Mouse (Mus musculus) ES-E14 (cell line): ENCODE results near the gene Gm10271. TPM values are rescaled to one million over a fixed set of nuclear protein-coding genes. Genes with fewer than 3 reads are reported as not detected.

Experiments used
- DNase-seq: peaks from one replicate; pipeline ENCODE4 v3.0.0-alpha.2; 2013; ENCODE audit warnings: low read depth, low spot score
- H3K27ac ChIP-seq: 2 replicates; pipeline ENCODE4 v1.5.1; 2012; ENCODE audit warnings: low read depth, mild to moderate bottlenecking, low read length, moderate library complexity, mixed read lengths; ENCODE audit not compliant: poor library complexity, insufficient read depth, severe bottlenecking
- H3K36me3 ChIP-seq: 2 replicates; pipeline ENCODE4 v1.6.1; 2012; ENCODE audit warnings: mild to moderate bottlenecking, low read length, moderate library complexity, mixed read lengths; ENCODE audit not compliant: control insufficient read depth, poor library complexity, insufficient read depth, severe bottlenecking
- H3K4me1 ChIP-seq, 2 experiments: fragments of 150-350 bp in 1 of 2; sonication (generic) in 1 of 2; 2 replicates each; pipeline ENCODE4 v1.6.1; 2012; ENCODE audit warnings: low read length in 2 of 2, mild to moderate bottlenecking in 1 of 2, mixed read lengths in 1 of 2; ENCODE audit not compliant: control insufficient read depth in 2 of 2, insufficient read depth in 2 of 2, poor library complexity in 1 of 2
- H3K4me3 ChIP-seq, 2 experiments: fragments of 150-350 bp in 1 of 2; sonication (generic) in 1 of 2; 2 replicates each; pipeline ENCODE4 v1.5.1; 2012; ENCODE audit warnings: low read length in 2 of 2, low read depth in 1 of 2, mild to moderate bottlenecking in 1 of 2, mixed read lengths in 1 of 2; ENCODE audit not compliant: insufficient read depth in 1 of 2, poor library complexity in 1 of 2, severe bottlenecking in 1 of 2
- H3K9ac ChIP-seq: 2 replicates; pipeline ENCODE4 v1.6.1; 2012; ENCODE audit warnings: low read depth, mild to moderate bottlenecking, low read length, mixed read lengths; ENCODE audit not compliant: poor library complexity, insufficient read depth, severe bottlenecking
- H3K9me3 ChIP-seq: fragments of 150-350 bp; sonication (generic); 2 replicates; pipeline ENCODE4 v1.6.1; 2012; ENCODE audit warnings: low read depth, mild to moderate bottlenecking, low read length; ENCODE audit not compliant: control insufficient read depth, insufficient read depth
- CHD2 ChIP-seq: IDR thresholded peaks from 2 replicates; pipeline ENCODE4 v1.6.1; 2014; ENCODE audit warnings: mild to moderate bottlenecking, low read depth, low read length, inconsistent platforms
- HCFC1 ChIP-seq: IDR thresholded peaks from 2 replicates; pipeline ENCODE4 v1.6.1; 2012; ENCODE audit warnings: low read length, inconsistent platforms, borderline replicate concordance; ENCODE audit not compliant: insufficient read depth
- MAFK ChIP-seq: IDR thresholded peaks from 2 replicates; pipeline ENCODE4 v1.6.1; 2014; ENCODE audit warnings: mild to moderate bottlenecking, low read depth, low read length, inconsistent platforms; ENCODE audit not compliant: insufficient read depth
- ZC3H11A ChIP-seq: IDR thresholded peaks from 2 replicates; pipeline ENCODE4 v1.6.1; 2012; ENCODE audit warnings: low read depth, mild to moderate bottlenecking, inconsistent platforms, low read length, borderline replicate concordance
- ZNF384 ChIP-seq: IDR thresholded peaks from 2 replicates; pipeline ENCODE4 v1.6.1; 2012; ENCODE audit warnings: low read depth, low read length, inconsistent platforms
- in situ Hi-C, 2 experiments: fragments of 600-800 bp; cut with MboI; formaldehyde crosslinking; loops; one replicate each; pipeline ENCODE4 v1.15.1; 2025; ENCODE audit warnings: low sequenced_read_pairs in 2 of 2, inconsistent platforms in 1 of 2; ENCODE audit not compliant: unreplicated experiment in 2 of 2
- total RNA-seq: library from RNA; depleted of rRNA; stranded (reverse); fragments of 300-350 nt; gene quantifications from 2 replicates; pipeline ENCODE4 v1.2.3, GENCODE M21; 2012

Gene Gm10271
- total RNA-seq, 1 experiment: not detected

DNA sequence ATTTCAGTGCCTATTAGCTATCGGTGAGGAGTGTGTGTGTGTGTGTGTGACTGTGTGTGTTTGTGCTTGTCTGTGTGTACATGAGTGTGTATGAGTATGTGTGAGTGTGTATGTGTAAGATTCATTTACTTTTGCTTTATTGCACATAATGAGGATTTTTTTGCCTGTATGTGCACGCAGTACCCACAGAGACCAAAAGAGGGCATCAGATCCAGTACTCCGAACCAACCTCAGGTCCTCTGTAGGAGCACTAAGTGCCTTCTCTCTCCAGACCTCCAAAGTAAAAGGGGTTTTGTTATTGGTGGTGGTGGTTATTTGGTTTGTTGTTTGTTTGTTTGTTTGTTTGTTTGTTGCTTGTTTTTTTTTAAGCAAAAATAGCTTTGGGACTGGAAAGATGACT, 8.5 kb upstream of the Gm10271 start:
- no peak overlapping the region for H3K4me3 ChIP-seq
- no peaks in the 10 kb centered on the region; a peak in 2 of 4 replicates for H3K4me1 ChIP-seq
- no peaks in the 10 kb centered on the region for H3K36me3 ChIP-seq
- TF ChIP-seq ZC3H11A (0 out of 2 replicates have a peak, but pooled peaks have one; percentile 11), MAFK (no peak)
- peak; percentile 34 for DNase-seq
- in situ Hi-C loops: no loop called here
- H3K9me3 ChIP-seq: no peaks in the 10 kb centered on the region
- H3K27ac ChIP-seq: no peak overlapping the region
- no peak overlapping the region for H3K9ac ChIP-seq

DNA sequence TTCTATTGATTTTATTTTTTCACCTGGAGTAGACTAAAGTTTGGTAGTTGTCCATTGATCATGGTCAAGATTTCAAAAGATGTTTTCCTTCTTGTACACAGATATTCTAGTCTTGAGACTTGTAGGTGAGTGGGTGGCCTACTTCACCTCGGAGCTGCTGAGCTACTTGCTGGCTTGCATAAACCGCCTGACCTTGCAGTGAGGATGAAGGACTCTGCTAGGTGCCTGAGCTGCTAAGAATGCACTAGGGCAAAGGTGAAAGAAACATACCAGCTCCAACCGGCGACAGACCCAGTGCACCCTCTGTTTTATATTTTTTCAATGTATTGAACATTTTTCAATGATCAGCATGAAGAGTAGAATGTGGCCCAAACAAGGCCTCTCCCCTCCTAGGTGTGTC, 7.9 kb upstream of the Gm10271 start:
- in situ Hi-C loops: no loop called here

DNA sequence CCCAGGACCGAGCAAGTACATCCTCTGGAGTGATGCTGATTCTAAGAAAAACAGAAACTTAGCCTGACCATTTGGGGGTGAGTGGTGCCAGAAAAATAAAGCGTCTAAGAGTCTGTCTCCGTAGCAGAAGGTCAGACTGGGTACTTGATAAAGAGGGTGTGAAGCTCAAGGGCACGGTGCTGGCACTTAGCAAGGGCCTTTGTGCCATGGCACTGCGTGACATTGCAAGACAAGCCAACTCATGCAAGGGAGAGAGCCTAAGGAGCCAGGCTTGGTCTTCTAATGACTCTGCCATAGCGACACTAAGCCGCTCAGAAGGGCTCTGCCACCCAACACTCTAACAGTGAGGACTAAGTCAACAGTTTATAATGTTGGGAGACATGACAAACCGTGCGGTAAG, 6.4 kb upstream of the Gm10271 start:
- no peaks in the 10 kb centered on the region; a peak in 1 of 4 replicates for H3K4me1 ChIP-seq
- in situ Hi-C loops: no loop called here
- H3K36me3 ChIP-seq: no peaks in the 10 kb centered on the region
- TF ChIP-seq ZC3H11A (no peak), MAFK (no peak), HCFC1 (no peak), ZNF384 (no peak), CHD2 (no peak)
- H3K9me3 ChIP-seq: no peaks in the 10 kb centered on the region
- DNase-seq: no peak
- H3K9ac ChIP-seq: no peak overlapping the region
- H3K4me3 ChIP-seq: no peak overlapping the region
- H3K27ac ChIP-seq: no peak overlapping the region

More for the DNA sequence above, 7.9 kb upstream of the Gm10271 start:
- Histone ChIP-seq H3K27ac (no peak overlapping the region), H3K36me3 (no peaks in the 10 kb centered on the region), H3K4me3 (no peak overlapping the region), H3K9ac (no peak overlapping the region), H3K9me3 (no peaks in the 10 kb centered on the region), H3K4me1 (no peaks in the 10 kb centered on the region; a peak in 1 of 4 replicates)
- no peak for DNase-seq
- TF ChIP-seq MAFK: no peak
- TF ChIP-seq ZNF384: no peak
- no peak for TF ChIP-seq CHD2
- TF ChIP-seq HCFC1: no peak
- no peak for TF ChIP-seq ZC3H11A

DNA sequence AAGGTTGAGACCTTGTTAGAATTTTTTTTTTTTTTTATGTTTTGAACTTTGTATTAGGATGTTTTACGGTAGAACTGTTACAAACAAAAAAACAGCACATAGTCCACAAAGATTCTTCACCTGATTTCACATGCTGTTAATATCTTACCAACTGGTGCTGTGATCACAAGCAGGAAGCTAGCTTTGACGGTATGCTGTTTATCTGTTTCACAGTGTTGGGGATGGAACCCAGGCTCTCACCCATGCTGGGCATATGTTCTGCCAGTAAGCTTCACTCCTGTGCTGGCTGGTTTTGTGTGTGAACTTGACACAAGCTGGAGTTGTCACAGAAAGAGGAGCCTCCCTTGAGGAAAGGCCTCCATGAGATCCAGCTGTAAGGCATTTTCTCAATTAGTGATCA, 5.4 kb upstream of the Gm10271 start:
- no peaks in the 10 kb centered on the region for H3K9me3 ChIP-seq
- H3K9ac ChIP-seq: no peak overlapping the region
- DNase-seq: no peak
- no peak for TF ChIP-seq CHD2
- no peak for TF ChIP-seq HCFC1
- no peak for TF ChIP-seq ZNF384
- no peak for TF ChIP-seq MAFK
- TF ChIP-seq ZC3H11A: no peak
- H3K27ac ChIP-seq: no peak overlapping the region
- in situ Hi-C loops: no loop called here
- peaks cover 0 to 2% of the 10 kb centered on the region in 2 experiments; a peak in 3 of 4 replicates for H3K4me1 ChIP-seq
- no peaks in the 10 kb centered on the region for H3K36me3 ChIP-seq
- no peak overlapping the region for H3K4me3 ChIP-seq

DNA sequence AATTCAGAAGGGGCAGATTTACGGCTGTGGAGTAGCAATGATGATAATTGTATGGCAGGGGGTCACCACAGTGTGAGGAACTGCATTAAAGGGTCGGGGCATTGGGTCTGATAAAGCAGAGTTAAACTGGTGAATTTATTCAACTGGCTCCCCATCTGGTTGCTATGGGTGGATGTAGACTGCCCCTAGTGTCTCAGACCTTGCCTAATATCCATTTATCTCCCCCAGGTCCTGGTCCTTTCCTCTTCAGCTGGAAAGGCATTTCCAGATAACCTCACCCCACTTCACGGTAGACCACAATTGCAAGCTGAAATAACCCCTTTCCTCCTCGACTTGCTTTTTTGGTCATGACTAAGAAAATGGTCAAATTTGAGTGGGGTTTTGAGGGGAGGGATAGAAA, 5.0 kb upstream of the Gm10271 start:
- Histone ChIP-seq H3K36me3 (no peaks in the 10 kb centered on the region), H3K9ac (no peak overlapping the region), H3K9me3 (no peaks in the 10 kb centered on the region), H3K4me3 (no peak overlapping the region), H3K4me1 (peaks cover 0 to 2% of the 10 kb centered on the region in 2 experiments; a peak in 3 of 4 replicates), H3K27ac (no peak overlapping the region)
- in situ Hi-C loops: no loop called here
- TF ChIP-seq ZC3H11A (no peak), ZNF384 (no peak), HCFC1 (no peak), CHD2 (no peak), MAFK (no peak)
- DNase-seq: no peak
